Mouse (Mus musculus): ENCODE data around the gene Rnf157. TPM values are rescaled to one million over a fixed set of nuclear protein-coding genes. Genes with fewer than 3 reads are reported as not detected.
A peak's percentile ranks its signal among the peaks of the same experiment; 100 is the strongest.
"Not testable (repeated sequence)": the region's sequence is repeated elsewhere in the genome, so short reads cannot be mapped to it uniquely, and the experiment has no call there.

Gene Rnf157
- polyA plus RNA-seq, 1 experiment from 2014 or later, result 85.4 TPM

DNA sequence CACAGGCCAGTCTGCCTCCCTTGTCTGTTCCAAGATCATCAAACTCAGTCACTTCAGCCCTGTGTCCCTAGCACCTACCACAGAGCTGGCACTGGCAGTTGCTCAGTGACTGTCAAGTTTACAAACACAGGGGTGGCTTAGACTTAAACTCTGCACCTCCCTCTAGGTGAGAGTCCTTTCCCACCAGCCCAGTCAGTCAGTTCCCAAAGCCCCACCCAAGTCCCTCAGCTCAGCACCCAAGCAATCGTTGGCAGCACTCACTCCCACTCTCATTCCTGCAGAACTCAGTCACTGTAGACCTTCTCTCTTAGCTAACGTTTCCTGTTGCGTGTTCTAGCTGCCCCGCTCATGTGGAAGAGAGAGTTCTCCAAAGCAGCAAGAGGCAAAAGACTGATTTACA, 18.1 kb downstream of the Rnf157 start:
- Histone ChIP-seq H3K4me2 (no peak overlapping the region), H3K27me3 (replicated peaks) (no peaks in the 10 kb centered on the region), H3K9me3 (replicated peaks) (no peaks in the 10 kb centered on the region), H3K36me3 (peaks cover 13% of the 10 kb centered on the region), H3K27ac (replicated peaks) (no peak overlapping the region), H3K4me1 (peaks cover 4% of the 10 kb centered on the region; the same call in 1 of the 2 replicates), H3K4me3 (replicated peaks) (no peak overlapping the region), H3K9ac (replicated peaks) (no peak overlapping the region)
- ATAC-seq (ENCODE audit: low FRiP score), result no peak
- WGBS, result 92% methylated on average over 4 of the region's 4 CpGs

DNA sequence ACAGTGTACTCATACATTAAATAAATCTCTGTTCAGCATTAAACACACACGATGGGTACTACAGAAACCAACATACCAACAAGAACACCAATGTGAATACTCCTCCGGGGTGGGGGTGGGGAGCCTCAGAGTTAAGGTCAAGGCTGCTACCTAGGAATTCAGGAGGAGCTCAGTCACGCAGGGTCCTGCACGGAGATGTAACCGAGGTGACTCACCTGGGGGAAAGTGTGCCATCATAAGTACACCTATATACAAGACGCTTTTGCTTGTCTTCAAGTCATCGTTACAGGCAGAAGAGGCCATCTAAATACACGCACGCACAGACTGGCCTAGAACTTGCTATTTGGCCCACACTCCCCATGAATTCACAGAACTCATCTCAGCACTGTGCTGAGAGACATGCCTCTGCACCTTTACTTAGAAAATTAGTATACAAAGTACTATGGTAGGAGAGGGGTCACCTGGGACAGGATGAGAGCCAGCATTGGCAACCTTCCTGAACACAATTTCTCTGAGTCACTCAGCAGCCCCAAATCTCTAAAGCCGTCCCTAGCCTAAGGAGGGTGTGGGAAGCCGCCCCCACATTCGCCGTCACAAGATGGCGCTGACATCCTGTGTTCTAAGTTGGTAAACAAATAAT, 23.9 kb downstream of the Rnf157 start:
- peak overlapping the region; percentile 41; the same call in 1 of the 2 replicates for H3K27ac ChIP-seq (replicated peaks)
- H3K36me3 ChIP-seq, result peaks cover 7% of the 10 kb centered on the region
- peak; percentile 50; the same call in 1 of the 2 replicates for ATAC-seq (ENCODE audit: low FRiP score)
- no peak overlapping the region for H3K9ac ChIP-seq (replicated peaks)
- no peak overlapping the region for H3K4me3 ChIP-seq (replicated peaks)
- no peaks in the 10 kb centered on the region for H3K27me3 ChIP-seq (replicated peaks)
- peak overlapping the region; percentile 39 for H3K4me2 ChIP-seq
- H3K9me3 ChIP-seq (replicated peaks), result no peaks in the 10 kb centered on the region
- peaks cover 26% of the 10 kb centered on the region for H3K4me1 ChIP-seq
- WGBS, result 70% methylated on average over 14 of the region's 14 CpGs

- no peak overlapping the region; the same call in 1 of the 2 replicates for H3K9ac ChIP-seq (replicated peaks)
- peak overlapping the region; percentile 48 for H3K27ac ChIP-seq (replicated peaks)
- no peaks in the 10 kb centered on the region for H3K9me3 ChIP-seq (replicated peaks)
- 20% methylated on average over 15 of the region's 16 CpGs for WGBS
- peaks cover 26% of the 10 kb centered on the region for H3K4me1 ChIP-seq
- H3K27me3 ChIP-seq (replicated peaks), result no peaks in the 10 kb centered on the region
- ATAC-seq (ENCODE audit: low FRiP score), result no peak
- peak overlapping the region; percentile 28 for H3K4me2 ChIP-seq
- no peak overlapping the region for H3K4me3 ChIP-seq (replicated peaks)
- H3K36me3 ChIP-seq, result peaks cover 7% of the 10 kb centered on the region
These were observed 25.5 kb downstream of the Rnf157 start for GRCm38 (mm10) chr11:116387086-116388071.

DNA sequence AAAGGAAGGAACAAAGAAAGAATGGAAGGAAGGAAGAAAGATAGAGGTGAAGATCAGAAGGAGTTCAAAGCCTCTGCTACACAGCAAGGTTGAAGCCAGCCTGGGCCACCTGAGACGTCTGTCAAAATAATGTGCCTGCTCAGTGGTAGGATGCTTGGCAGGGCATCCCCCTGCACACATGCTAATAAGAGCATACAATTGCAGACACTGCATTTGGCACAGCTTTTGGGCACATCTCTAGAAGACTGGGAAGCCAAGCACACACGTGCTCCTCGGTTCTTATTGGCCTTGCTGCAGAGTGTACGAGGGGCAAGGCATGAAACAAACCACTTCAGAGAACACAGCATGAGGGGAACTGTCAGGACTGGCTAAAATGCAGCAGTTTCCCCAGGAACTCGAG, 26.8 kb downstream of the Rnf157 start:
- peaks cover 26% of the 10 kb centered on the region for H3K4me1 ChIP-seq
- peak overlapping the region; percentile 25; the same call in 1 of the 2 replicates for H3K27ac ChIP-seq (replicated peaks)
- H3K9me3 ChIP-seq (replicated peaks), result no peaks in the 10 kb centered on the region
- peak overlapping the region; percentile 10; the same call in 1 of the 2 replicates for H3K9ac ChIP-seq (replicated peaks)
- H3K36me3 ChIP-seq, result peaks cover 12% of the 10 kb centered on the region
- no peak overlapping the region for H3K4me2 ChIP-seq
- H3K27me3 ChIP-seq (replicated peaks), result no peaks in the 10 kb centered on the region
- H3K4me3 ChIP-seq (replicated peaks), result no peak overlapping the region
- ATAC-seq (ENCODE audit: low FRiP score), result no peak
- 48% methylated on average over 5 of the region's 5 CpGs for WGBS

DNA sequence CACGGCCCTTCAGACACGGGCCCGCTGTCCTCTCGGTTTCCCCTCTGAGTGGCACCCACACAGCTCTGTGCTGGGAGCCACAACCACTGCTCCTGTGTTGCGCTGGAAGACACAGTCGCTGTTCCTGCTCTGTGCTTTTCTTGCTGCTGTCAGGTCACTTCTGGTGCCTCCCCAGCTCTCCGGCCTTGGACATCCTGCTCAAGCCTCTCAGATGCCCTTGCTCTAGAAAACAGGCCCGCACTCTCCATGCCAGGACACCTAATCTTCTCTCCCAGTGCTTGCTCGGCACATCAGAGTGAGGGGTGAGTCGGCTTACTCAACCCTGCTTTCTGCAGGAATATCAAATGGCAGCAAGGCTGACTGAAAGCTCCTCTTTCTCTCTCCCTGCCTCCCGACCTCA, 28.7 kb downstream of the Rnf157 start:
- Histone ChIP-seq H3K27me3 (replicated peaks) (no peaks in the 10 kb centered on the region), H3K4me1 (peaks cover 26% of the 10 kb centered on the region), H3K4me2 (no peak overlapping the region), H3K9ac (replicated peaks) (no peak overlapping the region), H3K27ac (replicated peaks) (no peak overlapping the region), H3K4me3 (replicated peaks) (no peak overlapping the region), H3K9me3 (replicated peaks) (no peaks in the 10 kb centered on the region), H3K36me3 (peaks cover 15% of the 10 kb centered on the region)
- ATAC-seq (ENCODE audit: low FRiP score), result no peak
- 86% methylated on average over 11 of the region's 11 CpGs for WGBS

DNA sequence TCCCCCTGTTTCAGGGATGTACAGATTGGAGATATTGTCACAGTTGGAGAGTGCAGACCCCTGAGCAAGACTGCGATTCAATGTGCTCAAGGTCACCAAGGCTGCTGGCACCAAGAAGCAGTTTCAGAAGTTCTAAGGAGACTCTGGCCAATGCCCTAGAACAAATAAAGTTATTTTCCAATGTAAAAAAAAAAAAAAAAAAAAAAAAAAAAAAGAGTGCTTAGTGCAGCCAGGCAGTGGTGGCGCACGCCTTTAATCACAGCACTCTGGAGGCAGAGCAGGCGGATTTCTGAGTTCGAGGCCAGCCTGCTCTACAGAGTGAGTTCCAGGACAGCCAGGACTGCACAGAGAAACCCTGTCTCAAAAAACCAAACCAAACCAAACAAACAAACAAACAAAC, 29.8 kb downstream of the Rnf157 start:
- ATAC-seq (ENCODE audit: low FRiP score); H3K4me3 ChIP-seq (replicated peaks): not testable (repeated sequence)

DNA sequence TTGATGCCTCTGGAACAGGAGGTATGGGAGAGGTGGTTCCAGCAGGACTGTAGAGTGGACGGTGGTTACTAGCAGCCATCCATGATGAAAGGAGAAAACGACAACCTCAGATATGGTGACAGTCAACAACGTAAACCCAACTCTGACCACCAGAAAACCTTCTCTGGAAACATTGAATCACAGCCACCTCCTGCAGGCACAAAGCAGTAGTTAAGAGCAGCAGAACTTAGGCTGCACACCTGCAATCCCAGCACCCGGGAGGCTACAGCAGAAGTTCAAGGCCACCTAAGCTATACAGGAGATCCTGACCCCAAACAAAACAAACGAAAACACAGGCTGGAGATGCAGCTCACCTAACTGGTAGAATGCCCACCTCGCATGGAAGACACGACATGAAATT, 32.1 kb downstream of the Rnf157 start:
- Histone ChIP-seq H3K9ac (replicated peaks) (no peak overlapping the region), H3K4me1 (no peaks in the 10 kb centered on the region), H3K9me3 (replicated peaks) (no peaks in the 10 kb centered on the region), H3K4me3 (replicated peaks) (no peak overlapping the region), H3K27me3 (replicated peaks) (no peaks in the 10 kb centered on the region), H3K4me2 (no peak overlapping the region), H3K36me3 (peaks cover 15% of the 10 kb centered on the region), H3K27ac (replicated peaks) (no peak overlapping the region)
- 89% methylated on average over 7 of the region's 7 CpGs for WGBS
- no peak for ATAC-seq (ENCODE audit: low FRiP score)

More for the DNA sequence above, 29.8 kb downstream of the Rnf157 start:
- not testable (repeated sequence) for H3K9ac ChIP-seq (replicated peaks); H3K4me2 ChIP-seq; H3K27me3 ChIP-seq (replicated peaks); H3K27ac ChIP-seq (replicated peaks); H3K9me3 ChIP-seq (replicated peaks)
- 91% methylated on average over 5 of the region's 5 CpGs for WGBS
- H3K36me3 ChIP-seq, result peaks cover 11% of the 10 kb centered on the region
- H3K4me1 ChIP-seq, result peaks cover 22% of the 10 kb centered on the region

GRCm38 (mm10) chr11:116379530-116379929, 33.3 kb downstream of the Rnf157 start:
- H3K4me3 ChIP-seq (replicated peaks), result no peak overlapping the region
- WGBS, result 88% methylated on average over 6 of the region's 6 CpGs
- H3K36me3 ChIP-seq, result peaks cover 18% of the 10 kb centered on the region
- no peaks in the 10 kb centered on the region for H3K27me3 ChIP-seq (replicated peaks)
- H3K9me3 ChIP-seq (replicated peaks), result no peaks in the 10 kb centered on the region
- H3K27ac ChIP-seq (replicated peaks), result no peak overlapping the region
- H3K9ac ChIP-seq (replicated peaks), result no peak overlapping the region
- no peak for ATAC-seq (ENCODE audit: low FRiP score)
- no peaks in the 10 kb centered on the region for H3K4me1 ChIP-seq
- no peak overlapping the region for H3K4me2 ChIP-seq

DNA sequence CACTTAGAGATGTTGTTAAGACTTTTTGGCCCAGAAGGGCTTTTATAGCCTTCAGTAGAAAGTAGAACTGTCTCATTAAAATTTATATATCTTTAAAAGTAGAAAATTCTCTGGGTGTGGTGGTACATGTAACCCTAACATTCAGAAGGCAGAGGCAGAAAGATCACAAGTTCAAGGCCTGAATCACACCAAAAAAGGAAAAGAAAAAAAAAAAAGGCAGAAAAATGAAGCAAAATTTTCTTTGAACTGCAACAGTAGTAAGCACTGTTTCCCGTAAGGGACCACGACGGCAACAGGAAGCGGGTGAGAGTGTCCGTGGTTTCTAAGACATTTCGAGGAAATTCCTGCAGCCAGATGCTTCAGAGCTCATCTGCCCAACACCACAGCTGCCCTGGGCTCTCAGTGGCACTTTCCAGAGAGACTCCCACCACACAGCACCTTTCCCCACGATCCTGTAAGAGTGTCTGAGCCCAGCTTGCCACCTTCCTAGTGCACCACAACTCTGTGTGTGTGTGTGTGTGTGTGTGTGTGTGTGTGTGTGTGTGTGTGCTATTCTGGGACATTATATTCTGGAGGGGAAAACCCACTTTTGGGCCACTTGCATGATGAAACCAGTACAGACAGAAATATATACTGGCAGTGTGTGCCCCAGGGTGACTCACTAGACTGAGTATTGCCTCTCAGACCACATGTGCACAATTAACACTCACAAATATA, 35.7 kb downstream of the Rnf157 start:
- peaks cover 15% of the 10 kb centered on the region; the same call in 1 of the 2 replicates for H3K36me3 ChIP-seq
- no peak for ATAC-seq (ENCODE audit: low FRiP score)
- no peaks in the 10 kb centered on the region for H3K27me3 ChIP-seq (replicated peaks)
- no peaks in the 10 kb centered on the region for H3K9me3 ChIP-seq (replicated peaks)
- H3K27ac ChIP-seq (replicated peaks), result no peak overlapping the region
- H3K4me2 ChIP-seq, result no peak overlapping the region
- H3K4me1 ChIP-seq, result no peaks in the 10 kb centered on the region
- H3K4me3 ChIP-seq (replicated peaks), result no peak overlapping the region
- WGBS, result 80% methylated on average over 7 of the region's 7 CpGs
- H3K9ac ChIP-seq (replicated peaks), result no peak overlapping the region

- WGBS, result 94% methylated on average over 4 of the region's 4 CpGs
- Histone ChIP-seq H3K36me3 (0 out of 2 replicates have a peak, but pooled peaks cover 3% of the 10 kb centered on the region), H3K4me1 (no peaks in the 10 kb centered on the region), H3K9ac (replicated peaks) (no peak overlapping the region), H3K9me3 (replicated peaks) (no peaks in the 10 kb centered on the region), H3K4me2 (no peak overlapping the region), H3K27me3 (replicated peaks) (no peaks in the 10 kb centered on the region), H3K4me3 (replicated peaks) (no peak overlapping the region), H3K27ac (replicated peaks) (no peak overlapping the region)
- ATAC-seq (ENCODE audit: low FRiP score), result no peak
These were observed 40.9 kb downstream of the Rnf157 start for GRCm38 (mm10) chr11:116371894-116372450.

DNA sequence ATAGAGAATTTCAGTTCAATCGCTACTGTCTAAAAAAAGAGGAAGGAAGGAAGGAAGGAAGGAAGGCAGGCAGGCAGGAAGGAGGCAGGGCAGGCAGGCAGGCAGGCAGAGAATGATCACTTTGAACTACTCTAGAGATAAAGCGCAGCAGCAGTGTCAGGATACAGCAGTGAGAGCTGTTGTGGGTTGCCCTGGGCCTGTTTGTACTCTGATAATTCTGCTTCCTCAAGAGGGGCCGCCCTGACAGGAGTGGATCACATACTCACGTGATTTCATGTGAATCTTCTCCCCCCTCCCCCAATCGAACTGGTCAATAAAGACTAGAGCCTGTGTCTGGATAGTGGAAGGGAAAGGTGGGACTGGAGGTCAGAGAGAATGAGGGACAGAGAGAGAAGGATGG, 43.2 kb downstream of the Rnf157 start:
- Histone ChIP-seq H3K27me3 (replicated peaks) (no peaks in the 10 kb centered on the region), H3K4me1 (no peaks in the 10 kb centered on the region), H3K4me2 (no peak overlapping the region), H3K9ac (replicated peaks) (no peak overlapping the region), H3K9me3 (replicated peaks) (no peaks in the 10 kb centered on the region), H3K36me3 (no peaks in the 10 kb centered on the region), H3K4me3 (replicated peaks) (no peak overlapping the region), H3K27ac (replicated peaks) (no peak overlapping the region)
- 69% methylated on average over 5 of the region's 5 CpGs for WGBS
- no peak for ATAC-seq (ENCODE audit: low FRiP score)

Data from neural tube, embryonic 15.5 days (tissue).